Mouse (Mus musculus) erythroid progenitor cell, adult 5-6 weeks (primary cell): ENCODE measurements around the gene Il16. TPM values are rescaled to one million over a fixed set of nuclear protein-coding genes. Genes with fewer than 3 reads are reported as not detected.

ENCODE experiments used
- ATAC-seq: replicated peaks from 2 replicates; pipeline ENCODE4 v1.8.0; 2016; ENCODE audit warnings: moderate number of reproducible peaks, mild to moderate bottlenecking, moderate TSS enrichment, inconsistent platforms; ENCODE audit not compliant: poor library complexity, low FRiP score, severe bottlenecking
- total RNA-seq, 2 experiments: library from RNA; stranded (forward) in 1 of 2; stranded (reverse) in 1 of 2; fragments of 150-400 nt in 1 of 2; fragments of 186-747, 209-891 nt in 1 of 2; gene quantifications; 2 replicates each; pipeline versions ENCODE4 v1.2.3 to v1.2.4; 2015 to 2017; ENCODE audit warnings: low replicate concordance in 2 of 2

Il16 gene
- total RNA-seq (2015; ENCODE audit: low replicate concordance): 5.9 and 9.7 TPM in 2 replicates
- 12.5 and 16.0 TPM in 2 replicates for total RNA-seq (2017; ENCODE audit: low replicate concordance)

DNA sequence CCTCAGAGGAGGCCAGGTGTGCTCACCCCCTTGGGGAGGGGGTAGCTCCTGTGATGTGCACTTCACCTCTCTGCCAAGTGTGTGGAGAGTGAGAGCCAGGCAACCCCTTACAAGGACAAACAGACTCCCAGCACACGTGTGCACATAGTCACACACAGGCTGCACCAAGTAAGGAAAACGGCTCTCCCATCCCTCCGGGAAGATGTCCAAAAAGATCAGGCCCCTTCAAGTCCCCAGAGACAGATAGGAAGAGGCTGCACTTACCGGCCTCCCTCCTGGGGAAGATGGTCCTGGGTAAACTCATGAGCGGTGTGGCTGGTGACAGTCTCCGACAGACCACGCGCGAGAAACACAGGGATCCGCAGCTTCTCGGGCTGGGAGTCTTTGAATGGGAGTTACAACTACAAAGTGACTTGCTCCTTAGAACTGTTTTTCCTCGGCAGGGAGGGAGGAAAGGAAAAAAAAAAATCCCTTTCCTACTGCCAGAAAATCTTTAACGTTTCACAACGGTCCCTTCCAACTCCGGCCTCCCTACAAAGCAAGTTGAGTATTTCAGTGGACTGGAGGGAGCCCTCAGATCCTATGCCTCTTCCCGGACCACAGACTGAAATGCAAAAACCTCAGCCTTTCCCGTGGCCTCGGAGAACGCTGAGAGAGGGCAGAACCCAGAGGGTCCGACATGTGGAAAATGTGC is at the start of gene Il16:
Il16 (minus strand) TSS at position 314 of the 694 bp plus-strand sequence.
- no peak for ATAC-seq

- no peak for ATAC-seq
Measured at GRCm38 (mm10) chr7:83794705-83795104, 49.2 kb upstream of the Il16 start, which contains the start of gene Cfap161. Gene Cfap161 (minus strand): TSS chr7:83794880.

DNA sequence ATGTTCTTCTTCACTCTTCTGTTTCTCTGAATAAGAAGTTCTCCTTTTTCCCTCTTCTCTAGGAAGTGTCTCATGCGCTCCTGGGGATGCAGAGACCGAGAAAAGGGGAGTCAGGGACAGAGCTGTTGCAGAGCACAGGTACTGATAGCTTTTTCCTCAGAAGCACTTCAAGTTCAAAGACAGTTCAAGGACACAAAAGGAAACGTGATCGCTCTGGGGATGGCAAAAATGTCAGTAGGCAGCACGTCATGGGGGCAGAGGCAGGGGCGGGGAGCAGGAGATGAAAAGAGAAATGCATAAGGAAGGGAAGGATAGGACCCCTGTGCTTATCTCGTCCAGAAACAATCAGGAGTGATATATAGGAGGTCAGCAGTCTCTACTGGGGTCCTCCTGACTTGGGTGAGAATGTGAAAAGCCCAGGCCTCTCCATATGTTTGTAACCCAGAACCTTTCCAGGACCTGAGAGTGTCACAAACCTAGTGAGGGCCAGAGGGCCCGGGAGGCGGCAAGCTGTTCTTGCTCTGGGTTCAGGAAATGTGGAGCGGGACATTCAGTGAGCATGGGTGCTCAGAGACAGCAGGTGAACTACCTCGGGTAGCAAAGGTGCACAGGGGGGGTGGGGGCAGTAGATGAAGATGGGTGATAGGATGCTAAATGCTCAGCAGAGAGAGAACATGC is 48.6 kb upstream of the Il16 start:
- ATAC-seq: no peak

GRCm38 (mm10) chr7:83780881-83781280 is 35.4 kb upstream of the Il16 start:
- no peak for ATAC-seq

DNA sequence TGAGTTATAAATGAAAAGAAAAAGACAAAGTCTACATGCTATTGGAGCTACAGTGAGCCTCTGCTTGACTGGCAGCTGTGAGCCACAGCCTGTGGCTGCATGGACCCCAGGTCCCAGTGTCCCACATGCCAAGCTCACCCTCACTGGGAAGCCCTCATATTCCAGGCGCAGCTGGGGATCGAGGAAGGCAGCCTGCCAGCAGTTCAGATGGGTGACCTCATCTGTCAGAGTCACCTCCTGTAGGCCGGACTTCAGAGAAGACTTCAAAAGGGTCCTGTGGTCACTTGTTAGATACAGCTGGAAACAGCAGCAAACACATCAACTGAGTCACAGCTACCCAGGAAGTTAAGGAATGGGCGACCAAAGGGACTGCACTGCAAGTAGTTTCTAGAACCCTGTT is 34.5 kb upstream of the Il16 start:
- ATAC-seq: no peak

GRCm38 (mm10) chr7:83779028-83779427 is 33.5 kb upstream of the Il16 start:
- 0 out of 2 replicates have a peak, but pooled peaks have one; percentile 19 for ATAC-seq

DNA sequence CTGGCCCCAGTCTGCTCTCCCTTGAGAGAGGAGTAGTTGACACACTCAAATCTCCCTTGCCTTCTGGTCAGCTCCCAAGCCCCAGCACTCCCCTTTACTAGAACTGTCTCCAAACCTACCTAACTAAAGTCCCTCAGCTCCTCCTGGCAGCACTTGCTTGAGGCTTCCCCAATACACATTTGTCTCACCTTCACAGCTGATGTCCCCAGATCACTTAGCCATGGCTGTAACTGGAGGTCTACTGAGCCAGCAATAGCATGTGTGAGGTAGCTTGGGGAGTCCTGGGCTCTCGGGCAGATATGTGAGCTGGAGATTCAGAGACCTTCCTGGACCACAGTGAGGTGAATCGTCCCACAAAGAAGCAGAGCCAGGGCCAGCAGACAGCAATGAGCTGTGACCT is 33.0 kb upstream of the Il16 start:
- ATAC-seq: 0 out of 2 replicates have a peak, but pooled peaks have one; percentile 19

DNA sequence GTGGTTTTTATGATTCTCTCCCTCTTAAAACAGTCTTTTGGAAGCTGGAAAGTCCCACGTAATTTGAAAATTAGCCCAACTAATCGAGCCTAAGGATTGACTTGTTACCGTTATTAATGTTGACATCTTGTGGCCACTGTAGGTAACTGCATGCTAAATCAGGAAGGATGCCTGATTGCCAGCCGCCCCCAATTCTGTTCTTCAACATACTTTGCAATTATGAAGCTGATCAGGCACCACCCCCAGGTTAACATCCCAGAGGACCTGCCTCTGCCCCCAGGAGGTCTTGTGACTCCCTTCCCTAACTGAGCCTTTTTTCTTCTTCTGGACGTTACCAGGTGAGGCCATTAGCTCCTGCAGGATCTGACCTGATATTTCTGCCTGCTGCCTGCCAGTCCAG is 29.2 kb upstream of the Il16 start:
- ATAC-seq: no peak

DNA sequence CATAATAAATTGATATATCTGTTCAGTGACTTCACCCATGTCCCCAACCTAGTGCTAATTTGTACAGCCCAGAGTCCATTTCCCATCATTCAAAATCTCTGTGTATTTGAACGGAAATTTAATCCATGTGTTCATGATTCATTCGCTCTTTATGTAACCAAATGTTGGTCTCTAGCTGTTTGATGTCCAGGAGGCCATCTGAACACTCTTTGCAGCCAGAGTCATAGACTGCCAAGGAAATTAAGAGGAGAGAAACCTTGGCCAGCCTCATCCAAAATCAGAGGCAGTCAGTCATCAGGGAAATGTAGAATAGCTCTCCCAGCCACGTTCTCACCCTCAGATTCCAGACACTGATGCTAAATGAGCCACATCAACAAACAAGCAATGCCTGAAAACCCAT is 18.1 kb upstream of the Il16 start:
- no peak for ATAC-seq

GRCm38 (mm10) chr7:83762336-83762735 is 16.8 kb upstream of the Il16 start:
- no peak for ATAC-seq

DNA sequence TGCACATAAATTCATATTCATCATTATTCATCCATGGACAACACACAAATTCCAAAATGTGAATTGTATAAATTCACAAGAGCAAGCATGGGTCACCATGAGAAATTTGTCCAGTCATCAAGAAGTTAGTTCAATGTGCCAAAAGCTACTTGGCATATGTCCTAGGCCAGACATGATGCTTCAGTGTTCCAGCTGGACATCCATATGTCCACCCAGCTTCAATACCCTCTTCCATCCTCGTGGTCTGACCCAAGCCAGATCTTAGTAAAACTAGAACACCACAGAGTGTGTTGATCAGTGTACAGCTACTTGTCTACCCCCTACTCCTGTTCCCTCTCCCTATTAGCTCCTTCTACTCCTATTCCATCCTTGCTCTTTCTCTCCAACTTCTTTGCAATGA is 5.5 kb upstream of the Il16 start:
- no peak for ATAC-seq

DNA sequence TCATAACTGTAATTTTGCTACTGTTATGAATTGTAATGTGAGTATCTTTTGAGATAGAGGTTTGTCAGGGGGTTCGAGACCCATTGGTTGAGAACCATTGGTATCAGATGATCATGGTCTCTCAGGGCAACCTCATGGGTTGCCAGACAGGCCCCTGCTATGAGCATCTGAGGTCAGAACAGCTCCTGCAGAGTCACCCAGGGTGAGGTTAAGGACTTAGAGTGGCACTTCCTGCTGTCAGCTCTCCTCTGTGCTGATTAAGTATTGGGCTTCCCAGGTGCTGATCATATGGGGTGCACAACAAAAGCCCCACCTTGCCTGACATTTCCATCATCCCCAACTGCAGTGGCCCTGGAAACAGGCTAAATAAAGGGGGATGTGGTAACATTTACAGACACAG is 2.9 kb upstream of the Il16 start:
- ATAC-seq: no peak

GRCm38 (mm10) chr7:83746107-83746687 is 671 bp upstream of the Il16 start:
- ATAC-seq: no peak

DNA sequence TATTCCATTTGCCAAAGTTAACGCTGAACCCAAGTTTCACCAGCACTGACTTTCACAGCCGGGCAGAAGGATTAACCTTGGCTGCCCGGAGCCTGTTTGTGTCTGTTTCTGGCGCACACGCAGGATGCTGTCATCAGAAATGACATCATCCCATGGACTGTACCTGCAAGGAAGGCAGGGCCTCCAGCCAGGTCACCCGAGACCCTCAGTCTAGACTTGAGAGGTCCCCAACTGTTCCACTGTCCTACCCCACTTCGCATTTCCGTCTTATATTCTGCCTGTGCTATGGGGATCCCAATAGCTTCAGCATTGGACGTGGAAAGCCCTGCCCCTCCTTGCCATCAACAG is 487 bp downstream of the Il16 start:
- no peak for ATAC-seq

DNA sequence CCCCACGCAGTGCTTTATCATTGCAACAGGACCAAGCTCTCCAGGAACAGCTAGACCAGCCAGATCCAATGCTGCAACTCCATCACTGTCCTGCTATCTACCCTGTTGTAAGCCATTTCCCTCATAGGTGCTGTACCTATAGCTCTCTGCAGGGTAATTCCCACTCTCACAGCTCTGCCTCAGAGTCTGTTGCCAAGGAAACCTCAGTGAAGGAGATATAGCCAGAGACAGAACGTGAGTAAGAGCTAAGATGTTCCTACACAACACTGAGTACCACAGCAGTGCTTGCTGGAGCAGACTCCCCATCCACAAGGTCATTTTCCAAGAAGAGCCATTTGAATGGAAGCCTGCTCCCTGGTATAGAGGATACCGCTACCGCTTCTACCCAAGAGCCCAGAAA is 1.3 kb downstream of the Il16 start:
- no peak for ATAC-seq

DNA sequence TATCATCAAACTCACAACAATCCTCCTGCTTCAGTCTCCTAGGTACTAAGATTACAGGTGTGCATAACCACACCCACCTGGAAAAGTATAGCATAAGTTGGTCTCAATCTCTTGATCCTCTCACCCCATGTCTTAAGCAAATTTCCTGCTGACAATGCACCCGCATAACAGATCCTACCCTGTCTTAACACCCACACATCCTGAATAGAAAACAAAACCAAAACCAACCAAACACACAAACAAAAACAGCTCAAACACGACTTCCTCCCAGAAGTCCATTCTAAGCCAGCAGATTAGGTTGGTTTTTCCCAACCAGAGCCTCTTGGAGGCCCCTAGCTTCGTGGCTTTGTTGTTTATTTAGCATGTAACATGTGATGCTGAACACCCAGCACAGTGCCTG is 2.8 kb downstream of the Il16 start:
- ATAC-seq: no peak

GRCm38 (mm10) chr7:83742026-83742425 is 3.5 kb downstream of the Il16 start:
- no peak for ATAC-seq

- no peak for ATAC-seq
Measured at GRCm38 (mm10) chr7:83739680-83740310, 5.7 kb downstream of the Il16 start.

DNA sequence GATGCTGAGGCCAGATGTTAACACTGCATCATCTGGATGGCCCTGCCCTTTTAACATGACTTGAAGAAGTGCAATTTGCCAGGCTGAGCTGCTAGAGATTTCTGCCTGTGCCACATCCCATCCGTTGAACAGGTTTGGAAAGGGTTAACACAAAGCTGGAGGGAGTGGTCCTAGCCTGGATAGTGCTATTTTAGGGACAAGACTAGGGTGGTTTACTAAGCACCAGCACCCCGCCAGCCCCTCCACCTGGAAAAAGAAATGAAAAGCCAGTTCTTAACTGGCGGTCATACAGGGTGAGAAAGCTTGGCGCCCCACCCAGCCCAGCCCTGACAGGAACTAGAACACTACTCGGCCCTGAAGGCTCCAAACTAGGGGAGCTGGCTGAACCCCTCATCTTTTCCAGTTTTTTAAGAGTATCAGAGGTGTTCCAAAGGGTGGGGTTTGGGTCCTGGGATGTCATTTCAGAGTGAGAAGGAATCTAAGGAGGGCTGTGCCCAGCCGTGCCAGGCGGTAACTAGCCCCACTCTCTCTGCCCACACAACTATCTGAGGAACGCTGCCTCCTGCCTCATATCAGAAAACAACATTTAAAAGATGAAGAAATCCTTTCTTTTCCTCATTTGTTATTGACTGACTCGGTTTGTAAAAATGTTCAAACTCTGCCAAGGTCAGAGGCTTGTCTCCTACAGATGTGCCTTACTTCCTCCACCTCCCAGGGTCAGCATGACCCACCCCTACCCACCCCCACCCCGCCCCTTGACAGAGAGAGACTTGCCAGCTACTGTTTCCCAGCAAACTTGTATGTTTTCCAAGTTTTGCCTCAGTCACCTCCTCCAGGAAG is 6.7 kb downstream of the Il16 start:
- ATAC-seq: no peak
